Mouse (Mus musculus) embryonic facial prominence, embryonic 15.5 days (tissue): Measurements from ENCODE around the gene Gm7073. TPM values are rescaled to one million over a fixed set of nuclear protein-coding genes. Genes with fewer than 3 reads are reported as not detected.

Source experiments
- ATAC-seq: fragments of 200-750 bp; cut with Nextera tagmentation; 2 replicates; pipeline ENCODE4 v1.8.0; 2017; ENCODE audit warnings: low read depth, moderate TSS enrichment; ENCODE audit not compliant: insufficient number of reproducible peaks, low FRiP score, low TSS enrichment
- H3K27ac ChIP-seq: fragments of 300-500 bp; sonication (generic); replicated peaks from 2 replicates; pipeline ENCODE4 v1.5.1; 2015; ENCODE audit warnings: mild to moderate bottlenecking, inconsistent platforms
- H3K27me3 ChIP-seq: fragments of 300-500 bp; sonication (generic); 2 replicates; pipeline ENCODE4 v1.6.1; 2015; ENCODE audit warnings: inconsistent platforms
- H3K36me3 ChIP-seq: fragments of 300-500 bp; sonication (generic); 2 replicates; pipeline ENCODE4 v1.6.1; 2015; ENCODE audit warnings: mild to moderate bottlenecking, inconsistent platforms
- H3K4me1 ChIP-seq: fragments of 300-500 bp; sonication (generic); 2 replicates; pipeline ENCODE4 v1.6.1; 2015; ENCODE audit warnings: inconsistent platforms
- H3K4me2 ChIP-seq: fragments of 300-500 bp; sonication (generic); replicated peaks from 2 replicates; pipeline ENCODE4 v1.6.1; 2015; ENCODE audit warnings: mild to moderate bottlenecking, inconsistent platforms
- H3K4me3 ChIP-seq: fragments of 300-500 bp; sonication (generic); replicated peaks from 2 replicates; pipeline ENCODE4 v1.5.1; 2015; ENCODE audit warnings: mild to moderate bottlenecking, inconsistent platforms
- H3K9ac ChIP-seq: fragments of 300-500 bp; sonication (generic); 2 replicates; pipeline ENCODE4 v1.6.1; 2015; ENCODE audit warnings: inconsistent platforms
- H3K9me3 ChIP-seq: fragments of 300-500 bp; sonication (generic); replicated peaks from 2 replicates; pipeline ENCODE4 v1.6.1; 2016; ENCODE audit warnings: inconsistent platforms
- WGBS: fragments of 180-500 bp; shearing (Covaris S2); methylation state at CpG from one replicate; pipeline ENCODE4 v1.1.7; 2015; 5-methylcytosine and 5-hydroxymethylcytosine counted together
- polyA plus RNA-seq: library from polyadenylated mRNA; unstranded; fragments of >200 nt; fragmentation: Nextera tagmentation; extraction: Ambion mirVana; gene quantifications from 2 replicates; pipeline ENCODE4 v1.2.1, GENCODE M21; 2015

Gm7073 gene
- polyA plus RNA-seq, 1 experiment from 2014 or later, result not detected

DNA sequence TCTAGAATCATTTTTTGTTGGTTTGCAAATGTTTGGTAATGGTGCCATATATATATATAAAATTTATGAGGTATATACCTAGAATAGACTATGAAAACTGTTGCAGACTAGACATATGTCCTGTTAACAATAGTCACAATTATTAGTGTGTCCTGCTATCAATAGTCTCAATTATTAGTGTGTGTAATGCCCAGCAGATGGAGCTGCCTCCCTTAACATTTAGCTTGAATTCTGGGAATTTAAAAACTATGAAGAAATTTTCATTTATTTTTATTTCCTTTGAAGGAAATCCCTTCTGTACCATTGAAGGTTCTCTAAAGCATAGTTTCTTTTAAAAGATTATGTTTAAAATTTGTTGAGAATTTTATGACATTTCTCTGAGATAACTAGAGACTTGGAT, 43.7 kb downstream of the Gm7073 start:
- no peak for ATAC-seq
- no peak overlapping the region for H3K4me3 ChIP-seq
- H3K36me3 ChIP-seq, result no peaks in the 10 kb centered on the region
- H3K27me3 ChIP-seq, result no peaks in the 10 kb centered on the region
- H3K27ac ChIP-seq, result no peak overlapping the region
- no peaks in the 10 kb centered on the region for H3K4me1 ChIP-seq
- no peak overlapping the region for H3K4me2 ChIP-seq
- no peak overlapping the region for H3K9ac ChIP-seq
- no peaks in the 10 kb centered on the region for H3K9me3 ChIP-seq

DNA sequence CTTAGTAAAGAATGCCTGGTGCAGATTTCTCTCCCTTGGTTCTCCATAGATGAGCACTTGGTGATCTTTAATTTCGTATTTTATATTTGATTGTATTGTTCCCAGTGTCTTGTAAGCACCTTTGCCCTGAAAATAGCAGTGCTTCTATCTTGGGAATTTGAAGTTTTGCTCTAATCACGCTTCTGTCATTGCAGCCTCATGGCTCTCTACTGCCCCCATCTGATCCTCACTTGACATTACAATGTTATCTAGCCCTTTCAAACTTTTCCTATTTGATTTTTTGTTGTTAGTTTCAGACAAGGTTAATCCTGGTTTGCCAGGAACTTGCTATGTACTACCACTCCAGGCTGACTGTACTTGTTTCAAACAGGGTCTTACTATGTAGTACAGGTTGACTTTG, 75.3 kb downstream of the Gm7073 start:
- no peak for ATAC-seq
- WGBS, result 13% methylated on average over 2 of the region's 2 CpGs
- no peaks in the 10 kb centered on the region for H3K4me1 ChIP-seq
- H3K27ac ChIP-seq, result no peak overlapping the region
- no peak overlapping the region for H3K9ac ChIP-seq
- H3K4me3 ChIP-seq, result no peak overlapping the region
- H3K4me2 ChIP-seq, result no peak overlapping the region
- H3K9me3 ChIP-seq, result no peaks in the 10 kb centered on the region
- no peaks in the 10 kb centered on the region for H3K27me3 ChIP-seq
- H3K36me3 ChIP-seq, result no peaks in the 10 kb centered on the region

DNA sequence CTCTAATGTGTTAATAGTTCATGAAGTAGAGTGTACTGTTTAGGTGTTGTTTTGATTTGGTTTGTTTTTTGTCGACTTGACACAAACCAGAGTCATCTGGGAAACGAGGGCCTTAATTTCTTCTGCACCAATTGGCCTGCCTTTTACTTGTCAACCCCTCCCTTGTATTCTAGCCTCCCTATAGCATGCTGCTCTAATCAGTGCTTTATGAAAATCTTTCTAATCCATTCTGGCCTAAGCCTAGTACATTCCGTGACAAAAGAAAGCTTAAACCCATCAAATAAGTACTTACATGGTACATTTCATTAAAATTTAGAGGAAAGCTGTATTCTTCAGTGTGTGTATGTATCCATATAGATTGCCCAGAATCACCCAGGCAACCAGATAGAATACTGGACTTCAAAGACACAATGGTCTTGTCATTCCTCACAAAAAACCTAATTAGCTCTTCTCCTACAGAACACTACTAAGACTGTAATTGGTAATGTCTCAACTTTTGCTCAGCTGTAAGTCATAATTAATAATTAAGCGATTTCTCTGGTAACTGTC, 124.4 kb downstream of the Gm7073 start:
- no peaks in the 10 kb centered on the region for H3K4me1 ChIP-seq
- no peak overlapping the region for H3K4me3 ChIP-seq
- H3K27ac ChIP-seq, result no peak overlapping the region
- no peaks in the 10 kb centered on the region for H3K36me3 ChIP-seq
- WGBS, result 59% methylated on average over 4 of the region's 4 CpGs
- H3K9me3 ChIP-seq, result no peaks in the 10 kb centered on the region
- no peak for ATAC-seq
- H3K27me3 ChIP-seq, result no peaks in the 10 kb centered on the region
- no peak overlapping the region for H3K4me2 ChIP-seq
- no peak overlapping the region for H3K9ac ChIP-seq

DNA sequence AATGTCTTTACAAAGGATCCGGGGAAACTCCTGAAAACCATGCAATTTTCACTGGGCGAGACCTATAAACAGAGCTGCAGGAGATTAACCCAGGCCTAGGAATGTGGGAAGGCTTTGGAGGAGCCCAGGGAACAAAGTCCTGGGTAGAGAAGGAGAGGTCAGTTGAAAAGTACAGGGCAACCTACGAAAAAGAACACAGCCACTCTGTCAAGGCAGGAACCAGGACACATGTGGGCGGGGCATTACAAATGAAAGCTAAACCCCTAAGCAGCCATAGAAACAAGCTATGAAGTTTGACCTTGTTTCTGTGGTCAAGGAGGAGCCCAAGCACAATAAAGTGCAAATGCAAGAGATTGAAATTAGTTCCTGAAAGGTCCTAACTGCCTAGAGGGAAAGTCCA, 133.4 kb downstream of the Gm7073 start:
- Histone ChIP-seq H3K9ac (no peak overlapping the region), H3K4me3 (no peak overlapping the region), H3K9me3 (no peaks in the 10 kb centered on the region), H3K27me3 (no peaks in the 10 kb centered on the region), H3K4me1 (no peaks in the 10 kb centered on the region), H3K27ac (no peak overlapping the region), H3K36me3 (no peaks in the 10 kb centered on the region), H3K4me2 (no peak overlapping the region)
- WGBS, result 68% methylated on average over 4 of the region's 4 CpGs
- ATAC-seq, result no peak

DNA sequence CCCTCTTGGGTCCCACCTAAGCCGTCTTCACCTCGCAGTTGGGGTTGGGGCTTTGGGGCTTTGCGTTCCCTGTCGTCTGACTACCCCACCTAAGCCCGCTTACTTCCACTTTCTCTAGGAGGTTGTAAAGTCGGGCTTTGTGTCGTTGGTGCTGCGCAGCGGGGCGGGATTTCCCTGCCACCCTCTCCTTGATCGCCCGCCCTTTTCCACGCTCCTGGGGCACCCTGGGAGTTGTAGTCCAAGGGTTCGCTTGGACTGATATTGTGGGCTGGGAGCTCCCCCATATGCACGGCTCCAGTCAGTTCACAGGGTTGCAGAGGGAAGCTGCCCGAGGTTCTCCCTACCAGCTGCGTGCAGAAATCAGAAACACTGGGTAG, 134.4 kb downstream of the Gm7073 start:
- 10% methylated on average over 16 of the region's 17 CpGs for WGBS
- no peaks in the 10 kb centered on the region for H3K27me3 ChIP-seq
- peak; percentile 93 for ATAC-seq
- H3K9me3 ChIP-seq, result no peaks in the 10 kb centered on the region
- H3K4me3 ChIP-seq, result peak overlapping the region; percentile 61
- peak overlapping the region; percentile 93 for H3K27ac ChIP-seq
- no peaks in the 10 kb centered on the region for H3K4me1 ChIP-seq
- no peaks in the 10 kb centered on the region for H3K36me3 ChIP-seq
- H3K4me2 ChIP-seq, result peak overlapping the region; percentile 27
- peak overlapping the region; percentile 53 for H3K9ac ChIP-seq

DNA sequence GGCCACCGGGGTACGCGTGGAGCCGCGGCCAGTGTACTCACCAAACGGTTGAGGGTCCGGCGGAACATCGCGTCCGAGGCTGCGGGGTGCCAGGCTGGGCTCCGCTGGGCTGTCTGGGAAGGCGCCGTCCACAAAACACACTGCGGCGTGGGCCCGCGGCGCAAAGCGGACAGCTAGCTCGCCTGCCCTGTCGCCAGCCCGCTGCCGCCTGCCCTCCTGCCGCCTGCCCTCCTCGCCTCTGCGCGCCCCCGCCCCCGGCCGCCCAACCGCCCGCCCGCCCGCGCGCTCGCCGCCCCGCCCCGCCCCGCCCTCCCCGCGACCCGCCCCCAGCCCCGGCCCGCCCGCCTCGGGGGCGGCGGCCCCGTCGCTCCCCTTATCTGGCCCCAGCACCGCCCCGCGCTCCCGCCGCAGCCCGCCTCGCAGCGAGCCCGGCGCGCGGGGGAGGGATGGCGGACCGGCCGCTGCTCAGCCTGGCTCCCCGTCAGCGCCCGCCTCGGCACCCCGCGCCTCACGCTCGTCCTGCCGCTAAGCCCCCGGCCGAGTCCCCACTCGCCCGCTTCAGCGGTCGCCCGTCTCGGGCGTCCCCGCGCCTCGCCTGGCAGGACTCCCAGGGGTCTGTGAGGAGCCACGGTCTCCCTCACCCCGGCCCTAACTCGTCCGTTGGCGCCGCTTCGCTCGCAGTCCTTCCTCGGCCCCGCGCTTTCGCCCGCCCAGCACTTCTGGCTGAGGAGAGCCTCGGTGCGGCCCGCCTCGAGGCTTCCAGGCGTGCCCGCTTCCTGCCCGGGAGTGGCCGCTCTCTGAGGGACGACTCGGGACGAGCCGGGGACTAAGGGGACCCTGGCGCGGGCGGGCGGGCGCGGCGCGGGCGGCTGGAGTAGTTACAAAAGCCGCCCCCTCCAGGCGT, 135.0 kb downstream of the Gm7073 start:
- H3K27ac ChIP-seq, result peak overlapping the region; percentile 93
- 20% methylated on average over 99 of the region's 126 CpGs for WGBS
- peak overlapping the region; percentile 63 for H3K4me2 ChIP-seq
- peak overlapping the region; percentile 61 for H3K4me3 ChIP-seq
- H3K4me1 ChIP-seq, result no peaks in the 10 kb centered on the region
- H3K9ac ChIP-seq, result peak overlapping the region; percentile 53
- no peaks in the 10 kb centered on the region for H3K9me3 ChIP-seq
- H3K27me3 ChIP-seq, result no peaks in the 10 kb centered on the region
- ATAC-seq, result peak; percentile 89
- H3K36me3 ChIP-seq, result no peaks in the 10 kb centered on the region

DNA sequence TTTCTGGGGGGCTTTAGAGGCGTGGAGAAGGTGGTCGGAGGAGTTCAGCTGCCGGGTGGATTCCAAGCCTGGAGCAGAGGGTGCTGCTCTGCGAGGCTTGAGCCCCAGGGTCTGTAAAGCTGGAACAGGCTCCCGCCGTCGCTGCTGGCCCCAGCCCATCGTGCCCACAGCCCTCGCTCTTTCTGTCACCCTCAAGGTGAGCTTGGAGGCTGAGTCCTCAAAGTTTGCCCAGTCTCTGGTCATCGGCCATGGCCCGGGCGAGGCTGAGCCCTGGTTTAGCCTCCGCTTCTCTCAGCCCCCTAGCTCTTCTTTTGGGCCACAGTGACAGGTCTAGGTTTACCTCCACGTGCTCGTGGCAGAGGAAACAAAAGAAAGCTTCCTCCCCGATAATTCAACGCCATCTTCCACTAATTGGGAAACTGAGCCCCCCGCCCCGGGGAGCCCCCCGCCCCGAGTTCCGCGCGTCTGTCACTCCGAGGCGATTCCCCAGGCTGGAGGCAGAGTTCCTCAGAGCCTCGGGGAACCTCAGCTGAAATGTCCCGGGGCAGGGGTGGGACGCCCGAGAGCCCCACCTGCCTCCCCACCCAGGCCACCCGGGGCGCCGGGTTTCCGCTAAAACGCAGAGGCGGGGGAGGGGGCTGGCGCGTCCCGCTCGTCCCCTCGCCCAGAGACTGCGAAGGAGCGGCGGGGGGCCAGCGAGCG, 135.8 kb downstream of the Gm7073 start:
- H3K9ac ChIP-seq, result peak overlapping the region; percentile 44
- peak overlapping the region; percentile 61 for H3K4me3 ChIP-seq
- H3K4me2 ChIP-seq, result peak overlapping the region; percentile 63
- 20% methylated on average over 42 of the region's 46 CpGs for WGBS
- ATAC-seq, result peak; percentile 30; the same call in 1 of the 2 replicates
- H3K27ac ChIP-seq, result 0 out of 2 replicates have a peak overlapping the region, but pooled peaks have one; percentile 34
- no peaks in the 10 kb centered on the region for H3K4me1 ChIP-seq
- no peaks in the 10 kb centered on the region for H3K9me3 ChIP-seq
- H3K36me3 ChIP-seq, result no peaks in the 10 kb centered on the region
- H3K27me3 ChIP-seq, result no peaks in the 10 kb centered on the region

DNA sequence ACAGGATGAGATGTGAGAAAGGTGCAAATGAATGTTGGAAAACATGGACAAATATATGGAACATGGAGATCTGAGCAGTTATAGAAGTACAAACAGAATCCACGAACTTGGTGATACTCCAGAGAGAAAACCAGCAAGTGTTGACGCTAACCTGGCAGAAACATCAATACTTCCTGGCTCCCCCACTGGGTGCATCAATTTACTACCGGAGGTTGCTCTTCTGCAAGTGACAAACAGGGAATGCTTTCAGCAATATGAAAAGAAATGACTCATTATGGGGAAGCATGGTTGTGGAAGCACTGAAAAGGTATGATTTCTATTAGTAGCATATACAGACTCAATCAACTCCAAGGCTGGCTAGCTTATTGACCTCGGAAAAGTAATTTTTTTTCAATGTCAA, 144.8 kb downstream of the Gm7073 start:
- Histone ChIP-seq H3K36me3 (no peaks in the 10 kb centered on the region), H3K4me3 (no peak overlapping the region), H3K4me1 (no peaks in the 10 kb centered on the region), H3K4me2 (no peak overlapping the region), H3K9ac (no peak overlapping the region), H3K27me3 (no peaks in the 10 kb centered on the region), H3K9me3 (no peaks in the 10 kb centered on the region), H3K27ac (no peak overlapping the region)
- WGBS, result 73% methylated on average over 4 of the region's 4 CpGs
- ATAC-seq, result no peak

DNA sequence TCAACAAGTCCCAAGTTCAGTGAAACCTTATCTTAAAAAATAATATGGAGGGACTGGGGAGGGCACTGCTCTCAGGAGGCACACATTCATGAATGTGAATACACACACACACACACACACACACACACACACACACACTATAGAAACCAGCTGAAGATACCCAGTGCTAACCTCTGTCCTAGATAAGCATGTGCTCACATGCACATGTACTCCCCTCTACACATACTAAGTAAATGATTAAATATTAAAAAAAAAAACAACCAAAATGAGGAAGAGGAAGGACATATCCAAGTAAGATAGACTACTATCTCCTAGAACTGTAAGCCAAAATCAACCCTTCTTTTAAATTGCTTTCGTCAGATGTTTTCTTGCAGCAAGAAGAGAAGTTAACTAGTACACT, 152.2 kb downstream of the Gm7073 start:
- no peaks in the 10 kb centered on the region for H3K36me3 ChIP-seq
- 91% methylated on average over 1 of the region's 1 CpGs for WGBS
- no peak for ATAC-seq

More for the DNA sequence above, 152.2 kb downstream of the Gm7073 start:
- Histone ChIP-seq H3K27ac (no peak overlapping the region), H3K4me3 (no peak overlapping the region), H3K4me2 (no peak overlapping the region), H3K27me3 (no peaks in the 10 kb centered on the region), H3K9me3 (no peaks in the 10 kb centered on the region), H3K9ac (no peak overlapping the region), H3K4me1 (no peaks in the 10 kb centered on the region)
